Mouse (Mus musculus) kidney, postnatal 10 days (tissue): ENCODE data around the gene Ppp6r2.

Source experiments
- DNase-seq: peaks from one replicate; pipeline ENCODE4 v3.0.0; 2021; ENCODE audit warnings: mixed read lengths

The Ppp6r2 gene

GRCm38 (mm10) chr15:89264485-89264884, 53.1 kb downstream of the Ppp6r2 start:
- no peak for DNase-seq

GRCm38 (mm10) chr15:89275497-89275896, 64.1 kb downstream of the Ppp6r2 start:
- DNase-seq = no peak

GRCm38 (mm10) chr15:89277366-89277765, 66.0 kb downstream of the Ppp6r2 start:
- DNase-seq = no peak

GRCm38 (mm10) chr15:89282546-89282945, 71.2 kb downstream of the Ppp6r2 start:
- DNase-seq = no peak

GRCm38 (mm10) chr15:89284094-89284493, 72.7 kb downstream of the Ppp6r2 start:
- no peak for DNase-seq

- DNase-seq = no peak
Observed at GRCm38 (mm10) chr15:89285004-89285403, 73.7 kb downstream of the Ppp6r2 start.

- no peak for DNase-seq
Observed at GRCm38 (mm10) chr15:89285478-89285877, 74.1 kb downstream of the Ppp6r2 start.

GRCm38 (mm10) chr15:89286114-89286513, 74.8 kb downstream of the Ppp6r2 start:
- no peak for DNase-seq

- no peak for DNase-seq
Observed at GRCm38 (mm10) chr15:89286582-89286981, 75.2 kb downstream of the Ppp6r2 start.

GRCm38 (mm10) chr15:89288227-89288767, 76.9 kb downstream of the Ppp6r2 start:
- DNase-seq = no peak

GRCm38 (mm10) chr15:89289455-89289854, 78.1 kb downstream of the Ppp6r2 start:
- DNase-seq = no peak

- DNase-seq = no peak
Observed at GRCm38 (mm10) chr15:89291521-89291920, 80.2 kb downstream of the Ppp6r2 start.

GRCm38 (mm10) chr15:89292795-89293194, 81.4 kb downstream of the Ppp6r2 start:
- DNase-seq = no peak

GRCm38 (mm10) chr15:89293778-89294177, 82.4 kb downstream of the Ppp6r2 start:
- no peak for DNase-seq

- DNase-seq = no peak
Observed at GRCm38 (mm10) chr15:89295580-89296165, 84.3 kb downstream of the Ppp6r2 start.

GRCm38 (mm10) chr15:89296465-89296864, 85.1 kb downstream of the Ppp6r2 start:
- peak; percentile 57 for DNase-seq

GRCm38 (mm10) chr15:89297695-89298094, 86.3 kb downstream of the Ppp6r2 start:
- no peak for DNase-seq

GRCm38 (mm10) chr15:89300180-89300579, 88.8 kb downstream of the Ppp6r2 start:
- DNase-seq = peak; percentile 46

GRCm38 (mm10) chr15:89300600-89300999, 89.2 kb downstream of the Ppp6r2 start:
- peak; percentile 48 for DNase-seq

- no peak for DNase-seq
Observed at GRCm38 (mm10) chr15:89305966-89306365, 94.6 kb downstream of the Ppp6r2 start.

GRCm38 (mm10) chr15:89307461-89307860, 96.1 kb downstream of the Ppp6r2 start:
- DNase-seq = no peak

GRCm38 (mm10) chr15:89308406-89309139, 97.2 kb downstream of the Ppp6r2 start:
- DNase-seq = no peak

GRCm38 (mm10) chr15:89309962-89310498, 98.7 kb downstream of the Ppp6r2 start:
- DNase-seq = no peak

- DNase-seq = no peak
Observed at GRCm38 (mm10) chr15:89313359-89313758, 102.0 kb downstream of the Ppp6r2 start.
